Mouse (Mus musculus): ENCODE measurements around the gene Wdr64. TPM values are rescaled to one million over a fixed set of nuclear protein-coding genes. Genes with fewer than 3 reads are reported as not detected.

Wdr64 gene
- polyA plus RNA-seq, 1 experiment: not detected

DNA sequence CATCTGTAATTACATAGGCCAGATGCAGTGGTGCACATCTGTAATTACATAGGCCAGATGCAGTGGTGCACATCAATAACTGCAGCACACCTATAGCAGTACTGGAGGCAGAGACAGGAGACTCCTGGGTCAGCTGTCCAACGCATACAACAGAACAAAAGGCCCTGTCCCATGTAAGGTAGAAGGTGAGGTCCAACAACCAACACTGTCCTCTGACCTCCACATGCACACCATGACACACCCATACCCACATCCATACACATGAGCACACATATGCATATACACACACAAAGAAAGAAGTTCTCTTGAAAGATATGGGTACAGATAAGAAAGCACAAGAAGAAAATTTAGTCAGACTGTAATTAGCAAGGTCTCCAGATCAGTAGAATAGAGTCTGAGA lies 157.1 kb downstream of the Wdr64 start:
- Histone ChIP-seq H3K4me3 (replicated peaks; ENCODE audit: insufficient read depth, low read depth, low read length) (no peak overlapping the region), H3K27me3 (ENCODE audit: control insufficient read depth, insufficient read depth, low read length) (no peaks in the 10 kb centered on the region), H3K27ac (ENCODE audit: insufficient read depth, low read length) (no peak overlapping the region), H3K4me1 (ENCODE audit: control insufficient read depth, insufficient read depth, low read length) (no peaks in the 10 kb centered on the region)
- WGBS: 83% methylated on average over 1 of the region's 1 CpGs
- no peak for TF ChIP-seq CTCF (IDR thresholded peaks at IDR 0.05; ENCODE audit: borderline replicate concordance, insufficient read depth, low read depth, low read length)
- no peak for TF ChIP-seq POLR2A (IDR thresholded peaks at IDR 0.05; ENCODE audit: borderline replicate concordance, insufficient read depth, low read length)
- no peak for DNase-seq

Other genes starting within 250 kb of the Wdr64 start
- gene Rgs7, start 206.1 kb upstream of the Wdr64 start, polyA plus RNA-seq (2012; rRNA removed): 52.0 and 54.9 TPM in 2 replicates
- 0.14 and 0.20 TPM in 2 replicates for gene Kmo, start 78.2 kb upstream of the Wdr64 start, polyA plus RNA-seq (2012; rRNA removed)
- gene Fh1, start 73.0 kb upstream of the Wdr64 start, polyA plus RNA-seq (2012; rRNA removed): 129 and 142 TPM in 2 replicates
- 6.7 and 7.7 TPM in 2 replicates for gene Opn3, start 5.8 kb upstream of the Wdr64 start, polyA plus RNA-seq (2012; rRNA removed)
- gene Chml, start 5.7 kb upstream of the Wdr64 start, polyA plus RNA-seq (2012; rRNA removed): 3.8 and 4.1 TPM in 2 replicates
- gene Exo1, start 182.0 kb downstream of the Wdr64 start, polyA plus RNA-seq (2012; rRNA removed): 0.32 and 0.49 TPM in 2 replicates
- not detected in 2 replicates for gene Gm38100, start 221.7 kb downstream of the Wdr64 start, polyA plus RNA-seq (2012; rRNA removed)